Mouse (Mus musculus) ES-Bruce4 (cell line): ENCODE results near the gene Slc46a3. TPM values are rescaled to one million over a fixed set of nuclear protein-coding genes. Genes with fewer than 3 reads are reported as not detected.

Source experiments
- H3K27ac ChIP-seq: 2 replicates; pipeline ENCODE4 v1.5.1; 2012; ENCODE audit warnings: low read length, inconsistent platforms; ENCODE audit not compliant: insufficient read depth
- H3K27me3 ChIP-seq: 2 replicates; pipeline ENCODE4 v1.6.1; 2012; ENCODE audit warnings: mild to moderate bottlenecking, low read length, inconsistent platforms; ENCODE audit not compliant: control insufficient read depth, poor library complexity, insufficient read depth, severe bottlenecking
- H3K36me3 ChIP-seq: 2 replicates; pipeline ENCODE4 v1.6.1; 2012; ENCODE audit warnings: inconsistent platforms, mild to moderate bottlenecking, low read length, moderate library complexity; ENCODE audit not compliant: control insufficient read depth, poor library complexity, insufficient read depth, severe bottlenecking
- H3K4me1 ChIP-seq: one replicate; pipeline ENCODE4 v1.8.1; 2011; ENCODE audit warnings: low read length; ENCODE audit not compliant: control insufficient read depth, insufficient read depth
- H3K4me3 ChIP-seq: 2 replicates; pipeline ENCODE4 v1.5.1; 2011; ENCODE audit warnings: low read depth, mild to moderate bottlenecking, low read length
- H3K9ac ChIP-seq: 2 replicates; pipeline ENCODE4 v1.6.1; 2012; ENCODE audit warnings: low read depth, mild to moderate bottlenecking, inconsistent platforms; ENCODE audit not compliant: poor library complexity, severe bottlenecking
- H3K9me3 ChIP-seq: replicated peaks from 2 replicates; pipeline ENCODE4 v1.6.1; 2012; ENCODE audit warnings: mild to moderate bottlenecking, low read length, inconsistent platforms; ENCODE audit not compliant: control insufficient read depth, poor library complexity, insufficient read depth, severe bottlenecking
- CTCF ChIP-seq: IDR thresholded peaks from one replicate; pipeline ENCODE4 v1.8.1; 2011; ENCODE audit warnings: low read depth, low read length
- EP300 ChIP-seq: IDR thresholded peaks from 2 replicates; pipeline ENCODE4 v1.6.1; 2011; ENCODE audit warnings: low read depth, low read length; ENCODE audit not compliant: insufficient read depth
- POLR2A ChIP-seq: IDR thresholded peaks from one replicate; pipeline ENCODE4 v1.8.1; 2011; ENCODE audit warnings: low read length; ENCODE audit not compliant: insufficient read depth
- polyA plus RNA-seq: library from polyadenylated mRNA; stranded (reverse); fragments of >200 nt; gene quantifications from 2 replicates; pipeline ENCODE4 v1.2.4, GENCODE M21; 2011; ENCODE audit warnings: low read depth; ENCODE audit not compliant: missing spikeins, insufficient read depth, insufficient read length

The Slc46a3 gene
- polyA plus RNA-seq, 1 experiment: 2.5 TPM

DNA sequence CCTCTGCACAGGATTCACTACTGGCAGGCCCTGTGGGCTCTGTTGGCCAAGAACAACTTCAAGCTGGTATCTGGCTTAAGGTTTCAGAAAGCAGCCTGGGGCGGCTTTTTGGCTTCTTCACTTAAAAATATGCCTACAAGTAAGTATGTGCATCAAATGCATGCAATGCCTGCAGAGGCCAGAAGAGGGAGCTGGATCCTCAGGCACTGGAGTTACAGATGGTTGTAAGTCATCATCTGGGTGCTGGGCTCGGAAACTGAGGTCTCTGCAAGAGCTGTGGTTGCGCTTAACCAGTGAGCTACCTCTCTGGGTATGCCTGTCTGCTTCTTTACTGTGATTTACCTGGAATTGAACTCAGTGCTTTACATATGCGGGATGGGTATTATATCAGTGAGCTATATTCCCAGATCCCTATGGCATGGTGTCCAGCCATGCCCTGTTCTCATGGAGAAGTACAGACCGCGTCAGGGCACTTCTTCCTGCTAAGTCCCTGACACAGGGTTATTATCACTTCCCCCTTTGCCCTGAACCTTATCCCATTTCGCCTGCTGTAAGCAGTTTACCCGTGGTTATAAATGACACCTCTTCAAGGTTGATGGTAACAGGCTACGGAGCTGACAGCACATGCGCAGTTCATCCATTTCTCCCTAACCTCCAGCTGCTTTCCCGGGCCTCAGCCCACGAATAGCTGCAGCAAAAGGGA lies 16.3 kb upstream of the Slc46a3 start:
- 0 out of 2 replicates have a peak, but pooled peaks cover 2% of the 10 kb centered on the region for H3K9me3 ChIP-seq
- no peaks in the 10 kb centered on the region for H3K36me3 ChIP-seq
- peaks cover 3% of the 10 kb centered on the region for H3K4me1 ChIP-seq
- no peak overlapping the region for H3K4me3 ChIP-seq
- no peak overlapping the region for H3K27ac ChIP-seq
- TF ChIP-seq CTCF: peak; percentile 48
- no peak for TF ChIP-seq POLR2A
- TF ChIP-seq EP300: no peak
- no peak overlapping the region for H3K9ac ChIP-seq
- no peaks in the 10 kb centered on the region for H3K27me3 ChIP-seq

DNA sequence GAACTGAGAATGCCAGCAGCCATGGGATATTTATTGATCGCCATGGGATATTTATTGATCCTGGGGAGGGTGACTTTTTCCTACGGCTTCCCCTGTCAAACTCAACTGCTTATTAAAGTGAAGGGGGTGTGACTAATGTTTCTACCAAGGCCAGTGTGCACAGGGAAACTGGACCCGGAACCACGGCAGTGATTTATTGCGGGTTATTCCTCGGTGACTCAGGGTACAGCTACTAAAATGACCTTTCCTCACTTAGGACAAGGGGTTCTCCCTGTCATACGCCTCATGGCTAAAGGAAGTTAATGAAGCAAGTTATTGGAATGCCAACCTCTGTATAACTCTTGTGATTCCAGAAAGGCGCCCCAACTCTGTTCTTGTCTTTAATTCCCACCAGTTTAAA lies 13.2 kb upstream of the Slc46a3 start:
- H3K27ac ChIP-seq: no peak overlapping the region
- 0 out of 2 replicates have a peak, but pooled peaks cover 2% of the 10 kb centered on the region for H3K9me3 ChIP-seq
- no peak overlapping the region for H3K4me3 ChIP-seq
- no peak overlapping the region for H3K9ac ChIP-seq
- no peaks in the 10 kb centered on the region for H3K36me3 ChIP-seq
- H3K27me3 ChIP-seq: no peaks in the 10 kb centered on the region
- no peaks in the 10 kb centered on the region for H3K4me1 ChIP-seq
- no peak for TF ChIP-seq POLR2A
- TF ChIP-seq EP300: no peak
- no peak for TF ChIP-seq CTCF

DNA sequence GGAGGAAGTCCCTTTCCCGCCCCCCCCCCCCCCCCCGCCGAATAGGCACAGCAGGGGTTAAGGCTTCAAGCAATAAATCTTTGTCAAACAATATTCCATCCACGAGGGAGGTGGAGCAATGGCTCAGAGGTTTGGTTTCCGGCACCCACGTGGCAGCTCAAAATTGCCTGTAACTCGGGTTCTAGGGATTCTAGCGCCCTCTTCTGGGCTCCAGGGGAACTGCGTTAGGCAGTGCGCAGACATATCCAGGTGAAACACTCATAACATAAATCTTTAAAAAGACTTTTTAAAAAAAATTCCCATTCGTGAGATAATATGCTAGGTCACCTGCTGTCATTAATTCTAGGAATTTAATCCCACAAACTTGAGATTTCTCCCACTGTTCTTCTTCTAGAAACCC lies 12.5 kb upstream of the Slc46a3 start:
- Histone ChIP-seq H3K36me3 (no peaks in the 10 kb centered on the region), H3K9me3 (0 out of 2 replicates have a peak, but pooled peaks cover 2% of the 10 kb centered on the region), H3K4me3 (no peak overlapping the region), H3K27ac (no peak overlapping the region), H3K4me1 (no peaks in the 10 kb centered on the region), H3K9ac (no peak overlapping the region), H3K27me3 (no peaks in the 10 kb centered on the region)
- TF ChIP-seq CTCF: peak; percentile 60
- no peak for TF ChIP-seq POLR2A

DNA sequence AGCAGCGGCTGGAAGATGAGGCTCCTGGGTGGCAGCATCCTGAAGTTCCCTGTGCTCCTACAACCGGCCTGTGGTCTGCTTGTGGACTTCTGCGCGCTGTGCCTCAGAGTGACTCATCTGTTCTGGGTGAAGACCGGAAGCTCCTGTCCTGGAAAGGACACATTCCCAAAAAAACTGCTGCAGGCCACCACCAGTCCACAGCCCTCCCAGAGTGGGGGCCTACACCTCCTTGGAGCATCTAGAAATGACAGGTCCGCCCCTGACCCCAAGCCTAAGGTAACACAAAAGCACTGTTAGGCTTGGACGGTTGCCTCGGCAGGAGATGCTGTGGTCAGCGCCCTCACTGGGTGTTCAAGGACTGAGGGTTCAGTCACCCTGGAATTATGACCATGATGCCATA lies 8.6 kb upstream of the Slc46a3 start:
- peaks cover 1% of the 10 kb centered on the region for H3K4me1 ChIP-seq
- no peak for TF ChIP-seq EP300
- no peak for TF ChIP-seq CTCF
- TF ChIP-seq POLR2A: no peak
- no peak overlapping the region for H3K4me3 ChIP-seq
- H3K9me3 ChIP-seq: 0 out of 2 replicates have a peak, but pooled peaks cover 2% of the 10 kb centered on the region
- no peaks in the 10 kb centered on the region for H3K27me3 ChIP-seq
- H3K27ac ChIP-seq: no peak overlapping the region
- H3K36me3 ChIP-seq: no peaks in the 10 kb centered on the region
- H3K9ac ChIP-seq: no peak overlapping the region

DNA sequence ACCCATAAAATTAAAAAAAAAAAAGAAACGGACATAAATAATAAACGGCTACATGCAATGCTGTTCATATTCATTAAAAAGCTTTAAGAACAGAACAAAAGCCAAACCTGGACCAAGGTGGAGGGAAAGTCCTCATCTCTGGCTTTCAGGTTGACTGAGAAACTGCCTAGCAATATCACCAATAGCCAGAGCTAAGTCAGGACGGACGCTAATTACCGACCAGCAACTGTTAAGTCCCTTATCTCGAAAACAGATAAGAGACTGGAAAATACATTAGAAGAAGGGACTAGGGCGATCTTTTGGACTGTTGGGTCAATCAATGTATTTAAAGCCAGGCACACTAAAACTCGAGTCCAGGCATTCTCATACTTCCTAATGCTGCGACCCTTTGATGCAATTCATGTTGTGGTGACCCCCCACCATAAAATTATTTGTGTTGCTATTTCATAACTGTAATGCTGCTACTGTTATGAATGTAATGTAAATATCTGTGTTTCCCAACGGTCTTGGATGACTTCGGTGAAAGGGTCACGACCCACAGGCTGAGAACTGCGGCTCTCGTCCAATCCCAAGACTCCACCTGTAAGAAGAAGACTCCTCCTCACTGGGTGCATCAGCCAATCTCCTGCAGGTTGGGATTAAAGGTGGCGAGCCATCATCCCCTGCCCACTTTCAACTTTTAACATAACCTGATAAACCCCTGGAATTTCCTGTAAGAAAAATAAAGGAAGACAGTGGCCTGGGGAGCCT lies 7.6 kb upstream of the Slc46a3 start:
- H3K27me3 ChIP-seq: no peaks in the 10 kb centered on the region
- TF ChIP-seq POLR2A: no peak
- no peak for TF ChIP-seq CTCF
- no peak for TF ChIP-seq EP300

DNA sequence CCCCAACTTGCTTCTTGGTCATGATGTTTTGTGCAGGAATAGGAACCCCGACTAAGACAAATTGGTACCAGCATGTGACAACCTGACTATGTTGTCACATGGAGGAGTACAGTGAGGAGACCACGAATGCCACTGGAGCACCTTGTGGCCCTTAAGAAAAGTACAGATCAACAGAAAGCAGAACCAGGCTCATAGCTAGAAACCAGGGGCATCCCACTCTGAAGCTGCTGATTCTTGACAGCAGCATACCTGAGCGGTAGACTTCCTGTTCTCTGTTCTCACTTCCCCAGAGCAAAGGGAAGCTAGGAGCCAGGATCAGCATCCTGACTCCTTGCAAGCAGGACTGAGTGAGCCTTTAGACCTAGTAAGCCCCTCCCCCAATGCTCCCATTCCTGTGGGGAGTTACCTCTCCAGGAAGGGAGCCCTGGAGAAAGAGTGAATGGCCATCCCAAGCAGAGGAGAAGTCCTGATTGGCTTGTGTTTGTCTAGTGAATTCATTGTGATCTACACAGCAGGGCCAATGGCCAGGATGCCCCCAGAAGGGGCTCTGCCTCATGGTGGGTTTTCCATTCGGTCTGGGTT lies 4.4 kb upstream of the Slc46a3 start:
- Histone ChIP-seq H3K36me3 (no peaks in the 10 kb centered on the region), H3K9ac (no peak overlapping the region), H3K9me3 (no peaks in the 10 kb centered on the region), H3K4me3 (no peak overlapping the region), H3K4me1 (peaks cover 3% of the 10 kb centered on the region), H3K27me3 (no peaks in the 10 kb centered on the region), H3K27ac (no peak overlapping the region)
- no peak for TF ChIP-seq EP300
- TF ChIP-seq CTCF: no peak
- no peak for TF ChIP-seq POLR2A

More for the DNA sequence above, 7.6 kb upstream of the Slc46a3 start:
- peaks cover 1% of the 10 kb centered on the region for H3K4me1 ChIP-seq
- H3K9me3 ChIP-seq: 0 out of 2 replicates have a peak, but pooled peaks cover 2% of the 10 kb centered on the region
- H3K27ac ChIP-seq: no peak overlapping the region
- no peak overlapping the region for H3K4me3 ChIP-seq
- no peak overlapping the region for H3K9ac ChIP-seq
- H3K36me3 ChIP-seq: no peaks in the 10 kb centered on the region
